Mouse (Mus musculus) subcutaneous adipose tissue, adult 2 months (tissue): ENCODE measurements around the gene Nanos1. TPM values are rescaled to one million over a fixed set of nuclear protein-coding genes. Genes with fewer than 3 reads are reported as not detected.

Experiments
- polyA plus RNA-seq: library from polyadenylated mRNA; depleted of rRNA; stranded (reverse); fragments of >200 nt; gene quantifications from 2 replicates; pipeline ENCODE4 v1.2.3, GENCODE M21; 2012; ENCODE audit warnings: low replicate concordance; rRNA removed

Nanos1 gene
- polyA plus RNA-seq, result 0.06 and 0.31 TPM in 2 replicates

DNA sequence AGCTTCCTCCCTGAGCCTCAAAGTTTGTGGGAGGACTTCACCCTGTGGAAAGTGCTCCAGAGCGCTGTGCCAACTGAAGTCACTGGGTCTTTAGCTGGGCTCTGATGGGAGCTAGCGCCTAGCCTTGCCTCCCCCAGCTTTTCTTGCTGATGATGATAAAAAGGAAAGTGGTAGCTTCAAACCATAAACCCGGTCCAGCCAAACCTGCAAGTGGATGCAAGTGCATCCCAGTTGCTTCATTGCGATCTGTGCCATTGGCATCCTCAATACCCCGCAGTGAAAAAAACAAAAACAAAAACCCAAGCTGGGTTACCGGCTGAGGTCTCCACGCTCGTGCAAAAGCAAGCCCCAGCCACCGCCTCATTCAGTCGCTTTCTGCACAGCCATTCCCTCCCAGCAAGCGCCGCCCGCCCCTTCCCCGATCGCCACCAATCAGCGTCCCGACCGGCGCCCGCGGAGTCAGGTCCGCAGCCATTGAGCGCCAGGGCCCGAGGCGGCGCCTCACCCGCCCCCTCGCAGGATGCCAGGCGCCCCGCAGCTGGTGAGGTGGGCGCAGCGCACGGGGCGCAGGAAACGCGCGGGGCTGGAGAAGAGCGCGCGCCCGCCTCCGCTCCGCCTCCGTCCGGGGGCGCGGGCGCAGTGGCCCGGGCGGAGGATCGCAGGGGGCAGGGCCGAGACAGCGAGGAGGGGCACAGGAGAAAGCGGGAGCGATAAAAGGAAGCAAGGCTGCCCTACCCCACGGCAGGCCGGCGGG lies at the start of gene Nanos1:
Nanos1 (plus strand) TSS at position 550 of the 754 bp plus-strand sequence.

DNA sequence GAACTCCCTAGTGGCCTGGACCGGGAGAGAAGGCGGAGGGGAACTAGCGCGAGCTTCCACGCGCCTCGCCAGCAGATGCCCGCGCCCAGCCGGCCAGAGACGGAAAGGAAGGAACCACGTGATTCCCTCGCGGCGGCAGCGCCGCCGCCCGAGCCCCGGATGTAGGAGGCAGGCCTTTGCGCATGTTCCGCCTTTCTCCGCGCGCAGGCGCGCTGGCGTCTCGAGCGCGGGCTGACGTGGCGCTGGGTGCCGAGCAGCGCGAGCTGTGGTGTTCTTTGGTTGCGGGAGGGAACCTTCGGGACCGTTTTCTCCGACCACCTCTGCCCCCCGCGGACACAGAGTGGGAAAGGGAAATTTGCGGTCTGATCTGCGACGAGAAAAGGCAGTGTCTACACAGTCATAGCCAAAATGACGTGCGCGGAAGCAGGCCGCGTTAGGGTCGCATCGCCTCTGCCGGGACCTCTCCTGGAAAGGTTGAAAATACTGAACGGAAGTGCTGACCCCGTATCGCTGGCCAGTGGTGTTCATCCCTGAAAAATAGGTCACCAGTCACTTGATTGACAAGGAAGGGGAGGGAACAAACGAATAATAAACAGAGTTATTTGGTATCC lies 34.9 kb downstream of the Nanos1 start, which contains the start of gene Eif3a:
Eif3a (minus strand) TSS at position 108 of the 611 bp plus-strand sequence.

Other genes with a start within 250 kb of the Nanos1 start
- gene Cacul1, start 175.0 kb upstream of the Nanos1 start, polyA plus RNA-seq, result 8.0 and 11.8 TPM in 2 replicates
- gene Eif3a, start 34.7 kb downstream of the Nanos1 start, polyA plus RNA-seq, result 23.7 and 60.3 TPM in 2 replicates
- 14.7 and 17.8 TPM in 2 replicates for gene Fam45a, start 55.6 kb downstream of the Nanos1 start, polyA plus RNA-seq
- gene Sfxn4, start 105.5 kb downstream of the Nanos1 start, polyA plus RNA-seq, result 2.9 and 7.3 TPM in 2 replicates
- 205 and 274 TPM in 2 replicates for gene Prdx3, start 118.6 kb downstream of the Nanos1 start, polyA plus RNA-seq
- 4.4 and 11.3 TPM in 2 replicates for gene Grk5, start 133.8 kb downstream of the Nanos1 start, polyA plus RNA-seq